Mouse (Mus musculus) inflammation-experienced regulatory T-cells, adult 6 months (primary cell): ENCODE measurements around the gene Atxn7l3. TPM values are rescaled to one million over a fixed set of nuclear protein-coding genes. Genes with fewer than 3 reads are reported as not detected.

ENCODE experiments used
- ATAC-seq: one replicate; pipeline ENCODE4 v1.8.0; 2017
- polyA plus RNA-seq, 3 experiments: library from polyadenylated mRNA; unstranded; fragments of 100-300 nt; shearing (Covaris generic); gene quantifications; one replicate each; pipeline ENCODE4 v1.2.1; 2017

The Atxn7l3 gene
- polyA plus RNA-seq, 3 experiments from 2014 or later: 6.5 to 8.0 (median 6.9) TPM

- no peak for ATAC-seq
Measured at GRCm38 (mm10) chr11:102258521-102258920, 37.9 kb downstream of the Atxn7l3 start.

GRCm38 (mm10) chr11:102258095-102258494 is 38.3 kb downstream of the Atxn7l3 start:
- ATAC-seq: no peak

- ATAC-seq: no peak
Measured at GRCm38 (mm10) chr11:102257514-102257913, 38.9 kb downstream of the Atxn7l3 start.

- ATAC-seq: no peak
Measured at GRCm38 (mm10) chr11:102249351-102250090, 46.9 kb downstream of the Atxn7l3 start.

GRCm38 (mm10) chr11:102248630-102249230 is 47.7 kb downstream of the Atxn7l3 start, which contains the start of gene BC030867:
Gene BC030867 (plus strand): TSS chr11:102248882.
- ATAC-seq: peak; percentile 93

GRCm38 (mm10) chr11:102246871-102247270 is 49.6 kb downstream of the Atxn7l3 start:
- no peak for ATAC-seq

GRCm38 (mm10) chr11:102246273-102246635 is 50.2 kb downstream of the Atxn7l3 start:
- no peak for ATAC-seq

GRCm38 (mm10) chr11:102245581-102246272 is 50.7 kb downstream of the Atxn7l3 start:
- ATAC-seq: no peak

GRCm38 (mm10) chr11:102244926-102245449 is 51.4 kb downstream of the Atxn7l3 start:
- ATAC-seq: peak; percentile 35

- no peak for ATAC-seq
Measured at GRCm38 (mm10) chr11:102241874-102242273, 54.6 kb downstream of the Atxn7l3 start.

- ATAC-seq: no peak
Measured at GRCm38 (mm10) chr11:102241246-102241645, 55.2 kb downstream of the Atxn7l3 start.

- ATAC-seq: no peak
Measured at GRCm38 (mm10) chr11:102240636-102241035, 55.8 kb downstream of the Atxn7l3 start.

Other genes starting within 250 kb of the Atxn7l3 start
- 1 to 10 TPM; 1.8 to 6.9 (median 3.5) TPM for gene Mpp2, start 208.1 kb downstream of the Atxn7l3 start, polyA plus RNA-seq
- gene Ppy, start 195.3 kb downstream of the Atxn7l3 start, polyA plus RNA-seq: not detected
- not detected for gene Pyy, start 188.8 kb downstream of the Atxn7l3 start, polyA plus RNA-seq
- under 1 TPM in 1 of 3 experiments, not detected in 2; 0.28 TPM for gene Nags, start 151.1 kb downstream of the Atxn7l3 start, polyA plus RNA-seq
- 10 to 100 TPM; 11.9 to 15.3 (median 13.9) TPM for gene Tmem101, start 140.2 kb downstream of the Atxn7l3 start, polyA plus RNA-seq
- 10 to 100 TPM; 58.3 to 99.6 (median 68.0) TPM for gene Lsm12, start 111.3 kb downstream of the Atxn7l3 start, polyA plus RNA-seq
- 10 to 100 TPM; 18.7 to 39.7 (median 37.9) TPM for gene G6pc3, start 107.0 kb downstream of the Atxn7l3 start, polyA plus RNA-seq
- gene Hdac5, start 66.5 kb downstream of the Atxn7l3 start, polyA plus RNA-seq: 1 to 10 TPM; 6.8 to 8.2 (median 7.7) TPM
- gene BC030867, start 47.7 kb downstream of the Atxn7l3 start, polyA plus RNA-seq: 1 to 10 TPM in 2 of 3 experiments, under 1 TPM in 1; 0.95 to 7.0 (median 1.5) TPM
- gene Asb16, start 27.9 kb downstream of the Atxn7l3 start, polyA plus RNA-seq: not detected
- 10 to 100 TPM; 43.1 to 61.2 (median 51.8) TPM for gene Tmub2, start 11.7 kb downstream of the Atxn7l3 start, polyA plus RNA-seq
- 10 to 100 TPM; 42.5 to 45.0 (median 44.6) TPM for gene Ubtf, start 23.1 kb upstream of the Atxn7l3 start, polyA plus RNA-seq
- under 1 TPM in 1 of 3 experiments, not detected in 2; 0.08 TPM for gene Slc4a1, start 69.6 kb upstream of the Atxn7l3 start, polyA plus RNA-seq
- 1 to 10 TPM; 1.8 to 3.2 (median 2.0) TPM for gene Rundc3a, start 96.8 kb upstream of the Atxn7l3 start, polyA plus RNA-seq
- gene Slc25a39, start 111.3 kb upstream of the Atxn7l3 start, polyA plus RNA-seq: 10 to 100 TPM; 40.1 to 61.9 (median 53.3) TPM
- 10 to 100 TPM; 21.8 to 32.1 (median 26.1) TPM for gene Grn, start 133.7 kb upstream of the Atxn7l3 start, polyA plus RNA-seq
- gene Fam171a2, start 151.1 kb upstream of the Atxn7l3 start, polyA plus RNA-seq: not detected
- 1 to 10 TPM in 1 of 3 experiments, under 1 TPM in 2; 0.45 to 2.0 (median 0.94) TPM for gene Itga2b, start 173.5 kb upstream of the Atxn7l3 start, polyA plus RNA-seq